Mouse (Mus musculus): Measurements from ENCODE around the gene Plcb3. TPM values are rescaled to one million over a fixed set of nuclear protein-coding genes. Genes with fewer than 3 reads are reported as not detected.
"Not testable (repeated sequence)": the region's sequence is repeated elsewhere in the genome, so short reads cannot be mapped to it uniquely, and the experiment has no call there.

Gene Plcb3
- polyA plus RNA-seq, 1 experiment from 2014 or later: 41.5 TPM

DNA sequence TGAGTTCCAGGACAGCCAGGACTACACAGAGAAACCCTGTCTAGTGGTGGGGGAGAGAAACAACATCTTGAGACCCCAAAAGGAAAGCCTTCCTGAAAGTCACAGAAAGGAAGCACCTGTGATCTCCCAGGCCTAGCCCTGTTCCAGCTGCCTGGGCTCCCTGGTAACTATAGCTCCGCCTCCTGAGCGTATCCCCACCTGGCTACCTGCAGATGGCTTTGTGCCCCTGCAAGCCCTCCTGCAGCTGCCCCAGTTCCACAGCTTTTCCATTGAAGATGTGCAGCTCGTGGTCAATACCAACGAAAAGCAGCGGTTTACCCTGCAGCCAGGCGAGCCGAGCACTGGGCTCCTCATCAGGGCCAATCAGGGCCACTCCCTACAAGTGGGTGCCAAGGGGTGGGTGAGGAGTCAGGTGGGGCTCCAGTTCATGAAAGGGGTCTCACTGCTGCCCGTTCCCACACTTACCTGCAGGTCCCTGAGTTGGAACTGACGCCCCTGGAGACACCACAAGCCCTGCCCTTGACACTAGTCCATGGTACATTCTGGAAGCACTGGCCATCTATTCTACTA lies 21.5 kb upstream of the Plcb3 start:
- no peak overlapping the region for H3K4me3 ChIP-seq
- no peak for ATAC-seq (ENCODE audit: insufficient number of reproducible peaks, insufficient read depth, low FRiP score, low TSS enrichment, low read depth)
- no peaks in the 10 kb centered on the region for H3K9me3 ChIP-seq
- no peak overlapping the region for H3K4me2 ChIP-seq
- H3K9ac ChIP-seq: no peak overlapping the region
- H3K4me1 ChIP-seq: peaks cover 32% of the 10 kb centered on the region
- 80% methylated on average over 9 of the region's 9 CpGs for WGBS
- H3K27ac ChIP-seq: no peak overlapping the region
- no peaks in the 10 kb centered on the region for H3K27me3 ChIP-seq
- peaks cover 28% of the 10 kb centered on the region for H3K36me3 ChIP-seq

GRCm38 (mm10) chr19:6996006-6996405 lies 19.7 kb upstream of the Plcb3 start, which contains the start of the genes Nudt22 and Trpt1:
Nudt22 (minus strand) TSS chr19:6996117.
Trpt1 (plus strand) TSS chr19:6996131.
- Histone ChIP-seq H3K4me2 (peak within 1 kb of the TSS; percentile 81), H3K27ac (peak within 1 kb of the TSS; percentile 68), H3K4me3 (peak within 1 kb of the TSS; percentile 66), H3K27me3 (no peaks in the 10 kb centered on the region), H3K9ac (peak within 1 kb of the TSS; percentile 83), H3K9me3 (no peaks in the 10 kb centered on the region), H3K36me3 (peaks cover 28% of the 10 kb centered on the region), H3K4me1 (peaks cover 39% of the 10 kb centered on the region)
- peak; percentile 74 for ATAC-seq (ENCODE audit: insufficient number of reproducible peaks, insufficient read depth, low FRiP score, low TSS enrichment, low read depth)
- WGBS: under 1% methylated on average over 23 of the region's 24 CpGs

- Histone ChIP-seq H3K9me3 (no peaks in the 10 kb centered on the region), H3K27ac (peak overlapping the region; percentile 49; the same call in 1 of the 2 replicates), H3K27me3 (no peaks in the 10 kb centered on the region), H3K4me1 (peaks cover 39% of the 10 kb centered on the region), H3K36me3 (peaks cover 27% of the 10 kb centered on the region), H3K4me3 (peak overlapping the region; percentile 66), H3K9ac (peak overlapping the region; percentile 83), H3K4me2 (peak overlapping the region; percentile 81)
- 49% methylated on average over 21 of the region's 21 CpGs for WGBS
- no peak for ATAC-seq (ENCODE audit: insufficient number of reproducible peaks, insufficient read depth, low FRiP score, low TSS enrichment, low read depth)
Measured at GRCm38 (mm10) chr19:6995255-6995991, 19.2 kb upstream of the Plcb3 start.

GRCm38 (mm10) chr19:6994489-6994888 lies 18.2 kb upstream of the Plcb3 start:
- 83% methylated on average over 8 of the region's 8 CpGs for WGBS
- Histone ChIP-seq H3K4me1 (peaks cover 39% of the 10 kb centered on the region), H3K4me3 (peak overlapping the region; percentile 66; the same call in 1 of the 2 replicates), H3K9ac (peak overlapping the region; percentile 83; the same call in 1 of the 2 replicates), H3K27me3 (no peaks in the 10 kb centered on the region), H3K4me2 (peak overlapping the region; percentile 81), H3K9me3 (no peaks in the 10 kb centered on the region), H3K36me3 (peaks cover 18% of the 10 kb centered on the region), H3K27ac (no peak overlapping the region)
- ATAC-seq (ENCODE audit: insufficient number of reproducible peaks, insufficient read depth, low FRiP score, low TSS enrichment, low read depth): no peak

GRCm38 (mm10) chr19:6994002-6994401 lies 17.7 kb upstream of the Plcb3 start:
- no peaks in the 10 kb centered on the region for H3K9me3 ChIP-seq
- no peaks in the 10 kb centered on the region for H3K27me3 ChIP-seq
- H3K27ac ChIP-seq: no peak overlapping the region
- ATAC-seq (ENCODE audit: insufficient number of reproducible peaks, insufficient read depth, low FRiP score, low TSS enrichment, low read depth): no peak
- WGBS: 85% methylated on average over 8 of the region's 8 CpGs
- peak overlapping the region; percentile 58; the same call in 1 of the 2 replicates for H3K4me3 ChIP-seq
- H3K4me2 ChIP-seq: no peak overlapping the region
- peaks cover 13% of the 10 kb centered on the region for H3K36me3 ChIP-seq
- no peak overlapping the region for H3K9ac ChIP-seq
- peaks cover 39% of the 10 kb centered on the region for H3K4me1 ChIP-seq

DNA sequence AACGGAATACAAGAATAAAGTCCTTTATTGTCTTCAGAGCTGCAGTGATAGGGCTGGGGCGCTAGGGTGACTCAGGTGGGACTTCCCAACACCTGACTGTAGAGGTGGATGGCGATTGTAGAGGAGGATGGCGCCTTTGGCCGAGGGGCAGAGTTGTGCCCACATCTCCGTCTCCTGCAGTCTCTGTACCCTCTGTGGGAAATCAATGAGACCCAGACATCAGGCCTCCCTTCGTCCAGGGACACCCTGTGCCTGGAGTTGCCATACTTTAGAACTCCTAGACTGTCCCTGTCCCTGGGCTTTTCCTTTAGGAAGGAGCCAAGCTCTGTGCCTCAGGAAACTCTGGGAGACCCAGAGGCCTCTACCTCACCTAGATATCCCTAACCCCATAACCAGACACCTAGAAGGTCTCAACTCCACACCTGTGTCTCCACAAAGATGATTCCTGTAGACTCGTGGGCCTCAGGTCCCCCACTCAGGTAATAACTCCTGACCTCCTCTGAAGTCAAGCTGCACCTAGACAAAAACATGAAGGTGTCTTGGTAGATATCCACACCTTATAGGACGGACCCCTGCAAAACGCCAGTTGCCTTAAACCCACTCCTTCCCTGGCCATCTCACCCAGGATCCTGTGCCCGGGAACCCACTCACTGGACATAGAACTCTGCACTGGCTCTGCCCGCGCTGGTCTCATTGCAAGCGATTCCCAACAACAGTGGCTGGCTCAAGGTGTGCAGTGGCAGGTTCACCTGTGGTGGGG lies 16.9 kb upstream of the Plcb3 start:
- Histone ChIP-seq H3K9me3 (no peaks in the 10 kb centered on the region), H3K4me1 (peaks cover 41% of the 10 kb centered on the region), H3K9ac (peak overlapping the region; percentile 69), H3K4me2 (peak overlapping the region; percentile 91), H3K36me3 (peaks cover 5% of the 10 kb centered on the region; the same call in 1 of the 2 replicates), H3K4me3 (peak overlapping the region; percentile 58), H3K27ac (peak overlapping the region; percentile 39; the same call in 1 of the 2 replicates), H3K27me3 (no peaks in the 10 kb centered on the region)
- no peak for ATAC-seq (ENCODE audit: insufficient number of reproducible peaks, insufficient read depth, low FRiP score, low TSS enrichment, low read depth)
- 63% methylated on average over 14 of the region's 14 CpGs for WGBS

DNA sequence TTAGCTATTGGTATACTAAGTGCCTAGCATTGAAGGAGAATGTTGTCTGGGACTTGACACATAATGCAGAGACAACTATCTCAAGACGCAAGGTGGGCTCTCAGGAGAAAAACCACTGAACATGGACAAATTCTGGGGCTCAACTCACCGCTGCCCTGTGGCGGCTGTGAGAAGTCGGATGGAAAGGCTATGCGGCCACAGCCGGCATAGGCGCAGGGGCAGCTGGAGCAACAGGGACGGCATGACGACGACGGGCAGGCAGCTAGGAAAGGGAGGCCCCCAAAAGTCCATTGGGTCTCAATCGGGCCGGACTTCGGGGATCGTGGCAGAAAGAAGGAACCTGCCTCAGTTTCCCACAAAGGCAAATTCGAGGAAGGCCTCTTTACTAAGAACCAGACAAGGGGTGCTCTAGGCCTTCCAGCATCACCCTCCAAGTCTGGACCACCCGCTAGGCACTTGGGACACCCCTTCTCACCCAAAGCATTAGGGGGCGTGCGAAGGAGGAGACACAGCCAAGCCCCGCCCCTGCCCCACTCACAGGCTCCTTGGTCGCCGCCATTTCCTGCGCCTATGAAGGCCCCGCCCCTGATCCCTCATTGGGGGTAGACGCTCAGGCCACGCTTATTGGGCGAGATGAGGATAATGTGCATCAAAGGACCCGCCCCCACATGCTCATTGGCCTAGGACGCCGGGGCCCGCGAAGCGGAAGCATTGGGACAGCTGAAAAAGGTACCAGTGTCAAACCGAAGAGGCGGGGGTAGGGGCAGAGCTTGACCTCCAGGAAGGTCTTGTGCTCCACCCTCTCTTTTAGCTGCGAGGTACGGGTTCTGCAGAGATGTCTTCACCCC lies 16.0 kb upstream of the Plcb3 start, which contains the start of gene Dnajc4:
Gene Dnajc4 (minus strand): TSS at position 562 of the 848 bp plus-strand sequence.
- H3K27ac ChIP-seq: peak within 1 kb of the TSS; percentile 68; the same call in 1 of the 2 replicates
- ATAC-seq (ENCODE audit: insufficient number of reproducible peaks, insufficient read depth, low FRiP score, low TSS enrichment, low read depth): peak; percentile 90
- WGBS: 2% methylated on average over 37 of the region's 37 CpGs

GRCm38 (mm10) chr19:6991166-6991565 lies 14.9 kb upstream of the Plcb3 start:
- ATAC-seq (ENCODE audit: insufficient number of reproducible peaks, insufficient read depth, low FRiP score, low TSS enrichment, low read depth); H3K36me3 ChIP-seq; H3K27me3 ChIP-seq; H3K27ac ChIP-seq; H3K9ac ChIP-seq; H3K9me3 ChIP-seq; H3K4me3 ChIP-seq: not testable (repeated sequence)
- Histone ChIP-seq H3K4me2 (0 out of 2 replicates have a peak overlapping the region, but pooled peaks have one; percentile 91), H3K4me1 (peaks cover 42% of the 10 kb centered on the region)
- 90% methylated on average over 6 of the region's 6 CpGs for WGBS

More for the DNA sequence above, 16.0 kb upstream of the Plcb3 start, which contains the start of gene Dnajc4:
- peak within 1 kb of the TSS; percentile 77 for H3K9ac ChIP-seq
- no peaks in the 10 kb centered on the region for H3K36me3 ChIP-seq
- no peaks in the 10 kb centered on the region for H3K27me3 ChIP-seq
- peaks cover 44% of the 10 kb centered on the region for H3K4me1 ChIP-seq
- H3K9me3 ChIP-seq: no peaks in the 10 kb centered on the region
- peak within 1 kb of the TSS; percentile 58 for H3K4me3 ChIP-seq
- peak within 1 kb of the TSS; percentile 91 for H3K4me2 ChIP-seq

DNA sequence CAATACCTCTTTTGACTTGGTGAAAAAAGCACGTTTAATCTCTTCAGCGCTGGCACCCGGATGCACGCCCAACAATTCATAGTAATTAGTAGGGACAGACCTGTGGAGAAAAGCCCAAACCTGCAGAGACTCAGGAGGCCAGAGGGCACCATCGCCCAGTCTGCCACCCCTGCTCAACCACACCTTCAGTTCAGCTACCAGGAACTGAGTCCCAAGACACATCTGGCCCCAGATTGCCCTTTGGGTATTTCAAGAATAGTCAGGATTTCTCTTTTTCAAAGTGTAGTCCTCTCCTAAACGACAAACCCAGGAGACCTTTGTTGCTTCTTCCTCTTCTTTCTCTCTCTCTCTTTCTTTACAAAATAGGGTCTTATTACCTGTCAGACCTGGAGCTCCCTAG lies 14.4 kb upstream of the Plcb3 start:
- H3K4me1 ChIP-seq: peaks cover 46% of the 10 kb centered on the region
- 83% methylated on average over 6 of the region's 6 CpGs for WGBS

GRCm38 (mm10) chr19:6989251-6989650 lies 13.0 kb upstream of the Plcb3 start:
- H3K4me3 ChIP-seq: no peak overlapping the region
- no peak overlapping the region for H3K27ac ChIP-seq
- H3K4me1 ChIP-seq: peaks cover 34% of the 10 kb centered on the region
- no peak overlapping the region for H3K9ac ChIP-seq
- WGBS: 83% methylated on average over 8 of the region's 8 CpGs
- no peaks in the 10 kb centered on the region for H3K27me3 ChIP-seq
- no peak for ATAC-seq (ENCODE audit: insufficient number of reproducible peaks, insufficient read depth, low FRiP score, low TSS enrichment, low read depth)
- H3K4me2 ChIP-seq: no peak overlapping the region
- no peaks in the 10 kb centered on the region for H3K9me3 ChIP-seq
- peaks cover 14% of the 10 kb centered on the region for H3K36me3 ChIP-seq

More for the DNA sequence above, 14.4 kb upstream of the Plcb3 start:
- no peaks in the 10 kb centered on the region for H3K9me3 ChIP-seq
- no peak overlapping the region for H3K4me2 ChIP-seq
- no peak for ATAC-seq (ENCODE audit: insufficient number of reproducible peaks, insufficient read depth, low FRiP score, low TSS enrichment, low read depth)
- H3K4me3 ChIP-seq: no peak overlapping the region
- H3K27me3 ChIP-seq: no peaks in the 10 kb centered on the region
- no peak overlapping the region for H3K9ac ChIP-seq
- peaks cover 2% of the 10 kb centered on the region; the same call in 1 of the 2 replicates for H3K36me3 ChIP-seq
- H3K27ac ChIP-seq: no peak overlapping the region
